ENCODE assay signal across 9 mouse cellular contexts in the genomic region with DNA sequence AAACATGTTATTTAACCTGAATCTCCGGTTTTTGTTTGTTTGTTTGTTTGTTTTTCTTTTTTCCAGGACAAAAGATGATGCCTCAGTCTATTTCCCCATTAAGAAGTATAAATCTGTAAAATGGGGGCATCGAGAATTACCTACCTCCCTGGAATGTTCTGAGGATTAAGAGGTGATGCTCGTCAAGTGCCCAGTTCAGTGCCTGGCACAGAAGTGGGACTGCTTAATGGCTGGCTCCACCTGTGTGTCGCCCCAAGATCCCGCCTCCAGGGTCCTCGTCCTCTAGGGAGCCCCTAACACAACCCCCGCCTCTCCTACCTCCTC. TPM values are rescaled to one million over a fixed set of nuclear protein-coding genes. Genes with fewer than 3 reads are reported as not detected.
DNase-seq lines count a peak whose midpoint lies in the region; ATAC-seq lines count a peak whose summit lies in the region.
"Had no signal": no experiment of that assay in that cellular context is flagged by ENCODE, and none has a peak within 500 bp of the region (broad histone marks: within the 10 kb centered on the region; RNA-seq: fewer than 3 reads in every experiment).

No protein-coding gene starts in this region.

- DNase-seq in kidney, postnatal 14 days, result no peak
- DNase-seq in urinary bladder, postnatal 14 days (ENCODE audit: low spot score), result no peak
- no peak for DNase-seq in yolk sac, embryonic 10.5 days (ENCODE audit: low spot score)
- DNase-seq in adipocyte (ENCODE audit: low spot score), result no peak

- H3K4me1 ChIP-seq in kidney, embryonic 14.5 days (ENCODE audit: control insufficient read depth, insufficient read depth, low read length), result peaks cover 10% of the 10 kb centered on the region; the same call in 1 of the 2 replicates
- peaks cover 4% of the 10 kb centered on the region; the same call in 1 of the 2 replicates for H3K4me1 ChIP-seq in brown adipose tissue, adult 24 weeks (ENCODE audit: control insufficient read depth, insufficient read depth, insufficient read length, low read length)
- peaks cover 22% of the 10 kb centered on the region for H3K4me1 ChIP-seq in hindbrain, embryonic 15.5 days (replicated peaks)
- H3K4me1 ChIP-seq in midbrain, embryonic 13.5 days (replicated peaks), result peaks cover 27% of the 10 kb centered on the region

- peak overlapping the region; percentile 70 for H3K4me2 ChIP-seq in kidney, embryonic 14.5 days (replicated peaks; ENCODE audit: low read depth, low read length)
- H3K4me2 ChIP-seq in hindbrain, embryonic 15.5 days, result peak overlapping the region; percentile 95
- peak overlapping the region; percentile 99 for H3K4me2 ChIP-seq in midbrain, embryonic 13.5 days (replicated peaks)

- peaks cover 55% of the 10 kb centered on the region for H3K36me3 ChIP-seq in kidney, embryonic 14.5 days (ENCODE audit: control insufficient read depth, insufficient read depth, low read length)
- H3K36me3 ChIP-seq in hindbrain, embryonic 15.5 days, result peaks cover 44% of the 10 kb centered on the region
- H3K36me3 ChIP-seq in midbrain, embryonic 13.5 days, result peaks cover 56% of the 10 kb centered on the region

- WGBS in kidney, embryonic 14.5 days, result 11% methylated on average over 7 of the region's 7 CpGs
- WGBS in hindbrain, embryonic 15.5 days, result 12% methylated on average over 7 of the region's 7 CpGs
- 14% methylated on average over 7 of the region's 7 CpGs for WGBS in midbrain, embryonic 13.5 days

- peak overlapping the region; percentile 99 for H3K4me3 ChIP-seq in kidney, embryonic 14.5 days (ENCODE audit: low read length)
- peak overlapping the region; percentile 61 for H3K4me3 ChIP-seq in brown adipose tissue, adult 24 weeks (ENCODE audit: insufficient read depth, low read depth, low read length)
- peak overlapping the region; percentile 82 for H3K4me3 ChIP-seq in hindbrain, embryonic 15.5 days
- H3K4me3 ChIP-seq in midbrain, embryonic 13.5 days (replicated peaks), result peak overlapping the region; percentile 99

- H3K9me3 ChIP-seq in kidney, embryonic 14.5 days (ENCODE audit: control insufficient read depth, low read length), result no peaks in the 10 kb centered on the region
- H3K9me3 ChIP-seq in hindbrain, embryonic 15.5 days, result no peaks in the 10 kb centered on the region
- no peaks in the 10 kb centered on the region for H3K9me3 ChIP-seq in midbrain, embryonic 13.5 days

- peak overlapping the region; percentile 90 for H3K9ac ChIP-seq in kidney, embryonic 14.5 days (ENCODE audit: low read depth, low read length)
- H3K9ac ChIP-seq in hindbrain, embryonic 15.5 days, result peak overlapping the region; percentile 92
- peak overlapping the region; percentile 98 for H3K9ac ChIP-seq in midbrain, embryonic 13.5 days (replicated peaks)

- no peak for ATAC-seq in kidney, embryonic 14.5 days (ENCODE audit: low FRiP score, low TSS enrichment)
- ATAC-seq in hindbrain, embryonic 15.5 days (ENCODE audit: low FRiP score, low read depth), result no peak
- ATAC-seq in midbrain, embryonic 13.5 days, result no peak

- peak overlapping the region; percentile 93 for H3K27ac ChIP-seq in kidney, embryonic 14.5 days (ENCODE audit: low read depth, low read length)
- peak overlapping the region; percentile 83 for H3K27ac ChIP-seq in brown adipose tissue, adult 24 weeks (replicated peaks; ENCODE audit: low read depth, low read length)
- peak overlapping the region; percentile 98 for H3K27ac ChIP-seq in hindbrain, embryonic 15.5 days (replicated peaks)
- H3K27ac ChIP-seq in midbrain, embryonic 13.5 days, result peak overlapping the region; percentile 91

- no peaks in the 10 kb centered on the region for H3K27me3 ChIP-seq in kidney, embryonic 14.5 days (ENCODE audit: control insufficient read depth, insufficient read depth, low read length)
- H3K27me3 ChIP-seq in hindbrain, embryonic 15.5 days, result no peaks in the 10 kb centered on the region
- H3K27me3 ChIP-seq in midbrain, embryonic 13.5 days, result no peaks in the 10 kb centered on the region
- H3K27me3 ChIP-seq: Patski had no signal

RNA-seq across cellular contexts. Expression of a gene that starts 0.5 kb away (rescaled TPM):
- 59.9 and 65.8 TPM in 2 replicates for polyA plus RNA-seq in kidney, embryonic 14.5 days (2014; fragmentation: Nextera tagmentation; extraction: Ambion mirVana)
- 19.7 and 31.6 TPM in 2 replicates for polyA plus RNA-seq in brown adipose tissue, adult 24 weeks (2012; ENCODE audit: insufficient read depth, insufficient read length, missing spikeins)
- 70.7 and 77.5 TPM in 2 replicates for polyA plus RNA-seq in hindbrain, embryonic 15.5 days (2015; fragmentation: Nextera tagmentation; extraction: Ambion mirVana)
- 64.5 and 74.7 TPM in 2 replicates for polyA plus RNA-seq in midbrain, embryonic 13.5 days (2015; fragmentation: Nextera tagmentation; extraction: Ambion mirVana)

RNA-seq across cellular contexts. Expression of a gene that starts 0.8 kb away (rescaled TPM):
- 230 and 351 TPM in 2 replicates for polyA plus RNA-seq in kidney, embryonic 14.5 days (2014; fragmentation: Nextera tagmentation; extraction: Ambion mirVana)
- polyA plus RNA-seq in brown adipose tissue, adult 24 weeks (2012; ENCODE audit: insufficient read depth, insufficient read length, missing spikeins), result 70.6 and 98.1 TPM in 2 replicates
- 413 and 423 TPM in 2 replicates for polyA plus RNA-seq in hindbrain, embryonic 15.5 days (2015; fragmentation: Nextera tagmentation; extraction: Ambion mirVana)
- 393 and 407 TPM in 2 replicates for polyA plus RNA-seq in midbrain, embryonic 13.5 days (2015; fragmentation: Nextera tagmentation; extraction: Ambion mirVana)

RNA-seq across cellular contexts. Expression of a gene that starts 11.9 kb away (rescaled TPM):
- polyA plus RNA-seq in kidney, embryonic 14.5 days (2014; fragmentation: Nextera tagmentation; extraction: Ambion mirVana), result 2.0 and 2.4 TPM in 2 replicates
- 0.83 and 1.0 TPM in 2 replicates for polyA plus RNA-seq in brown adipose tissue, adult 24 weeks (2012; ENCODE audit: insufficient read depth, insufficient read length, missing spikeins)
- polyA plus RNA-seq in hindbrain, embryonic 15.5 days (2015; fragmentation: Nextera tagmentation; extraction: Ambion mirVana), result 11.1 and 11.3 TPM in 2 replicates
- polyA plus RNA-seq in midbrain, embryonic 13.5 days (2015; fragmentation: Nextera tagmentation; extraction: Ambion mirVana), result 10.8 and 11.4 TPM in 2 replicates

RNA-seq across cellular contexts. Expression of a gene that starts 33.4 kb away (rescaled TPM):
- 112 and 114 TPM in 2 replicates for polyA plus RNA-seq in kidney, embryonic 14.5 days (2014; fragmentation: Nextera tagmentation; extraction: Ambion mirVana)
- 33.2 and 39.0 TPM in 2 replicates for polyA plus RNA-seq in brown adipose tissue, adult 24 weeks (2012; ENCODE audit: insufficient read depth, insufficient read length, missing spikeins)
- polyA plus RNA-seq in hindbrain, embryonic 15.5 days (2015; fragmentation: Nextera tagmentation; extraction: Ambion mirVana), result 112 and 117 TPM in 2 replicates
- polyA plus RNA-seq in midbrain, embryonic 13.5 days (2015; fragmentation: Nextera tagmentation; extraction: Ambion mirVana), result 79.4 and 81.4 TPM in 2 replicates

RNA-seq across cellular contexts. Expression of a gene that starts 42.0 kb away (rescaled TPM):
- 29.0 and 30.5 TPM in 2 replicates for polyA plus RNA-seq in kidney, embryonic 14.5 days (2014; fragmentation: Nextera tagmentation; extraction: Ambion mirVana)
- 15.7 and 17.8 TPM in 2 replicates for polyA plus RNA-seq in brown adipose tissue, adult 24 weeks (2012; ENCODE audit: insufficient read depth, insufficient read length, missing spikeins)
- 18.7 and 23.3 TPM in 2 replicates for polyA plus RNA-seq in hindbrain, embryonic 15.5 days (2015; fragmentation: Nextera tagmentation; extraction: Ambion mirVana)
- polyA plus RNA-seq in midbrain, embryonic 13.5 days (2015; fragmentation: Nextera tagmentation; extraction: Ambion mirVana), result 20.8 and 23.0 TPM in 2 replicates
